Mouse (Mus musculus) heart, postnatal 0 days (tissue): ENCODE results near the gene Zfp820. TPM values are rescaled to one million over a fixed set of nuclear protein-coding genes. Genes with fewer than 3 reads are reported as not detected.
"Not testable (repeated sequence)": the region's sequence is repeated elsewhere in the genome, so short reads cannot be mapped to it uniquely, and the experiment has no call there.

ENCODE experiments used
- ATAC-seq: fragments of 200-750 bp; cut with Nextera tagmentation; 2 replicates; pipeline ENCODE4 v1.8.0; 2017; ENCODE audit warnings: low read depth, moderate number of reproducible peaks, moderate library complexity; ENCODE audit not compliant: insufficient read depth
- DNase-seq: peaks from one replicate; pipeline ENCODE4 v3.0.0-alpha.2; 2016; ENCODE audit warnings: low spot score
- H3K27ac ChIP-seq: fragments of 300-500 bp; sonication (generic); 2 replicates; pipeline ENCODE4 v1.5.1; 2014; ENCODE audit warnings: low read depth, mild to moderate bottlenecking
- H3K27me3 ChIP-seq: fragments of 300-500 bp; sonication (generic); 2 replicates; pipeline ENCODE4 v1.6.1; 2014; ENCODE audit warnings: low read length, mixed read lengths; ENCODE audit not compliant: control insufficient read depth, insufficient read depth
- H3K36me3 ChIP-seq: fragments of 300-500 bp; sonication (generic); replicated peaks from 2 replicates; pipeline ENCODE4 v1.6.1; 2014; ENCODE audit warnings: low read length, mixed read lengths; ENCODE audit not compliant: control insufficient read depth, insufficient read depth
- H3K4me1 ChIP-seq: fragments of 300-500 bp; sonication (generic); 2 replicates; pipeline ENCODE4 v1.6.1; 2014; ENCODE audit warnings: antibody characterized with exemption; ENCODE audit not compliant: control insufficient read depth, insufficient read depth
- H3K4me2 ChIP-seq: fragments of 300-500 bp; sonication (generic); 2 replicates; pipeline ENCODE4 v1.6.1; 2014; ENCODE audit warnings: low read depth, mild to moderate bottlenecking, low read length, moderate library complexity
- H3K4me3 ChIP-seq: fragments of 300-500 bp; sonication (generic); 2 replicates; pipeline ENCODE4 v1.5.1; 2014; ENCODE audit warnings: low read depth, low read length
- H3K9ac ChIP-seq: fragments of 300-500 bp; sonication (generic); replicated peaks from 2 replicates; pipeline ENCODE4 v1.6.1; 2014; ENCODE audit warnings: low read depth, low read length, mixed read lengths
- H3K9me3 ChIP-seq: fragments of 300-500 bp; sonication (generic); replicated peaks from 2 replicates; pipeline ENCODE4 v1.6.1; 2016; ENCODE audit warnings: low read length; ENCODE audit not compliant: control insufficient read depth
- CTCF ChIP-seq: IDR thresholded peaks from 2 replicates; pipeline ENCODE4 v1.5.1; 2016; ENCODE audit warnings: antibody characterized with exemption, control low read depth, low read depth
- EP300 ChIP-seq: IDR thresholded peaks from 2 replicates; pipeline ENCODE4 v1.6.1; 2016; ENCODE audit warnings: antibody characterized with exemption, low read depth
- WGBS: fragments of 180-500 bp; shearing (Covaris S2); extraction: QIAGEN DNeasy Blood & Tissue Kit; methylation state at CpG from one replicate; pipeline ENCODE4 v1.1.7; 2014; 5-methylcytosine and 5-hydroxymethylcytosine counted together
- polyA plus RNA-seq: library from polyadenylated mRNA; unstranded; fragments of >200 nt; fragmentation: Nextera tagmentation; extraction: Ambion mirVana; gene quantifications from 2 replicates; pipeline ENCODE4 v1.2.1, GENCODE M21; 2015
- total RNA-seq: library from RNA; depleted of rRNA; stranded (reverse); fragments of >200 nt; gene quantifications from 2 replicates; pipeline ENCODE4 v1.2.3, GENCODE M21; 2014; ENCODE audit warnings: low replicate concordance; rRNA removed

The Zfp820 gene
- total RNA-seq = 0.39 and 0.69 TPM in 2 replicates
- 2.9 and 3.3 TPM in 2 replicates for polyA plus RNA-seq

DNA sequence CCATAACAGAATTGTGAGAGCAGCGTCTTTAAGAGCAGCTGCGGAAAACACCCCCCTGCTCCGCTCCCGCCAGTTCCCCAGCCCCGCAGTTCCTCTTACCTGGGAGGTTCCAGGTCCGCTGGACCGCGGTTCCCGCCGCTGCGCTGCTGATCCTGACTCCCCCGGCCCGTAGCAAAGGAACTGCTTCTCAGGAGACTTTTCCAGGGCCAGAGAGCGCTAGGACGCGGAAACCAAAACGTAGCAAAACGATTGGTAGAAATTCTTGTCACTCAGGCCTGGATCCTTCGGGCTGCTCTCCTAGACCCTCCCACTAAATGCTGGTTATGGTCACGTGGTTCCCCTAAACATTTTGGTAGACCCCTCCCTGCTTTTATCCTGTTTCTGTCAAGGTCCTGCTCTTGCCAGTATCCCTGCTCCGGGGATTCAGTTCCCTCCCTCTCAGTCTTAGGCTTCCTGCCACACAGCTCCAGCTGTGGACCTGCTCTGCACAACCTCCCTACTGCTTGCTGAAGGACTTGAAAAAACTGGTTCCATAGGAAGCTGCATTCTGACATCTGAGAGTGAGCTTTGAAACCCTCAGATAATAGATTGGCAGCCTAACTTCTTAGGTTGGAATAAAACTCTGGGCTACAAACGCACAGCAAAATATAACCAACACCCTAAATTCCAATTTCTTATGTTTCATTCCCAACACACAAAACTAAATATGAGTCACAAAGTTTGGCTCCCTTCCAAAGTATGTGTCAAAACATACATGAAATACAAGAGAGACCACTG lies at the start of gene Zfp820:
Zfp820 (minus strand) TSS at position 228 of the 777 bp plus-strand sequence.
- 3% methylated on average over 22 of the region's 22 CpGs for WGBS
- peak; percentile 96 for ATAC-seq
- peak; percentile 82 for DNase-seq

DNA sequence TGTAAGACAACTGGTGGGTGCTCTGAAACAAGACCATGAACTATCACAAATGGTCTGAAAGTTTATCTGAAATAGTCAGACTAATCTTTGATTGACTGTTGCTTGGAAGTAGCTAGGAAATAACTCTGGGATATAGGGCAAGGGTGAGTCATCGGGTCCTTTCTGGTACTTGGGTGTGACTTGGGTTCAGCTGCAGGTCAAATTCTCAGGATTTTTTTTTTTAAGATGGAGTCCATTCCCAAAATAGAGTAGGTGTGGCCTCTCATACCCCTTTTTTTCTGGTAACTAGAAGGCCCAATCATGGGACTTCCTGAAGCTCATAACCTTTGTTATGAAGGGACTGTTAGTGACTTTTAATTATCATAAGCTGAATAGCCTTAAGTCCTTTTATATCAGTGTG lies 25.7 kb upstream of the Zfp820 start:
- no peak for ATAC-seq
- Histone ChIP-seq H3K9ac (no peak overlapping the region), H3K27ac (no peak overlapping the region), H3K36me3 (no peaks in the 10 kb centered on the region), H3K4me2 (no peak overlapping the region), H3K27me3 (no peaks in the 10 kb centered on the region), H3K9me3 (peaks cover 2% of the 10 kb centered on the region; the same call in 1 of the 2 replicates), H3K4me1 (no peaks in the 10 kb centered on the region), H3K4me3 (no peak overlapping the region)
- TF ChIP-seq EP300 (no peak), CTCF (no peak)
- no peak for DNase-seq
- 40% methylated on average over 1 of the region's 1 CpGs for WGBS

More for the DNA sequence above, at the start of gene Zfp820:
- peak within 1 kb of the TSS; percentile 68 for H3K4me3 ChIP-seq
- peaks cover 7% of the 10 kb centered on the region; the same call in 1 of the 2 replicates for H3K4me1 ChIP-seq
- no peaks in the 10 kb centered on the region for H3K9me3 ChIP-seq
- peak within 1 kb of the TSS; percentile 58 for H3K27ac ChIP-seq
- H3K9ac ChIP-seq = peak within 1 kb of the TSS; percentile 65
- H3K36me3 ChIP-seq = no peaks in the 10 kb centered on the region
- H3K27me3 ChIP-seq = no peaks in the 10 kb centered on the region
- peak within 1 kb of the TSS; percentile 59 for H3K4me2 ChIP-seq
- TF ChIP-seq EP300 = no peak
- TF ChIP-seq CTCF = no peak

DNA sequence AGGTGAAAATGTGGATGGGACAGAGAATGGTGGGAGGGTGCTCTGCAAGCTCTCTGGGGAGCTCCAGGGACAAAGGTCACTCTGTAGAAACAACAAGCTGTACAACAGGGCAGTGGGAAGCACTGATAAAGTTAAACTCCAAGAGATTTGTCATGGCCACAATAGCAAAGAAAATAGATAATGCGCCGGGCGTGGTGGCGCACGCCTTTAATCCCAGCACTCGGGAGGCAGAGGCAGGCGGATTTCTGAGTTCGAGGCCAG lies 680 bp upstream of the Zfp820 start:
- not testable (repeated sequence) for DNase-seq, ATAC-seq, H3K27me3 ChIP-seq, H3K4me2 ChIP-seq, H3K36me3 ChIP-seq, H3K4me1 ChIP-seq, H3K9ac ChIP-seq, H3K4me3 ChIP-seq, H3K9me3 ChIP-seq
- H3K27ac ChIP-seq = 0 out of 2 replicates have a peak overlapping the region, but pooled peaks have one; percentile 28
- 73% methylated on average over 8 of the region's 8 CpGs for WGBS

DNA sequence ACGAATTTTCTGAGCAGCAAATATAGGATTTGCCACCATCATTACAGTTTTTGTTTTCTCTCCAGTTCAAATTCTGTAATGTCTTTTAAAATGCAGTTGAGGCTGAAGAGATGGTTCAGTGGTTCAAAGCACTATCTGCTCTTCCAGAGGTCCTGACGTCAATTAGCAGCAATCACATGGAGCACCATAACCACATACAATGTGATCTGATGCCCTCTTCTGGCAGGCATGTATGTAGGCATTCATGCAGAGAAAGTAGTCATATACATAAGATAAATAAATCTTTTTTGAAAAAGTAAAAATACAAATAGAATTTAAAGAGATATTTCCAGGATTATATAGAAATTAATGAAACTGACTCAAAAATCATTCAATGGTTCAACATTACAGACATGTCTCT lies 7.1 kb downstream of the Zfp820 start:
- H3K9me3 ChIP-seq = no peaks in the 10 kb centered on the region
- no peaks in the 10 kb centered on the region for H3K36me3 ChIP-seq
- no peak overlapping the region for H3K4me2 ChIP-seq
- DNase-seq (no peak), ATAC-seq (no peak)
- H3K4me1 ChIP-seq = no peaks in the 10 kb centered on the region
- H3K9ac ChIP-seq = no peak overlapping the region
- H3K4me3 ChIP-seq = no peak overlapping the region
- 0 out of 2 replicates have a peak, but pooled peaks have one; percentile 12 for TF ChIP-seq CTCF
- no peak for TF ChIP-seq EP300
- H3K27ac ChIP-seq = no peak overlapping the region
- no peaks in the 10 kb centered on the region for H3K27me3 ChIP-seq
- 49% methylated on average over 2 of the region's 2 CpGs for WGBS

DNA sequence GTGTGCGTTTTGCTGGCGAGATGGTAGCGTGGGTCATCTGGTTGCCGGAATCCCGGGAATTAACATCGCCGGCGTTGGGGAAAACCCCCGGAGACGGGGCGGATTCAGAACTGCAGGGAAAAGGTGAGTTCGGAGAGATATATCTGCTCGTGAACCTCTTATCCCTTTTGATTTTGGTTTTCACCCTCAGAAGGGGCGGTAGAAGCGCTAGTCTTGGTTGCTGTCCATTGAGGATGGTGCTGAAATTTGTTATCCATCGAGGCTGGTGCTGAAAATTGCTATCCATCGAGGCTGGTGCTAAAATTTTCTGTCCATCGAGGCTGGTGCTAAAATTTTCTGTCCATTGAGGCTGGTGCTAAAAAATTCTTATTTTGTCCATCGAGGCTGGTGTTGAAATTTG lies 44.2 kb downstream of the Zfp820 start:
- not testable (repeated sequence) for H3K27me3 ChIP-seq, H3K9ac ChIP-seq, ATAC-seq, H3K4me2 ChIP-seq, H3K27ac ChIP-seq, H3K9me3 ChIP-seq, H3K4me3 ChIP-seq, H3K36me3 ChIP-seq, H3K4me1 ChIP-seq, DNase-seq
- WGBS = 38% methylated on average over 19 of the region's 19 CpGs

- WGBS = 59% methylated on average over 4 of the region's 4 CpGs
- Histone ChIP-seq H3K4me2 (no peak overlapping the region), H3K9me3 (no peaks in the 10 kb centered on the region; the same call in none of the 2 replicates), H3K4me1 (no peaks in the 10 kb centered on the region), H3K4me3 (no peak overlapping the region), H3K9ac (no peak overlapping the region), H3K36me3 (no peaks in the 10 kb centered on the region), H3K27me3 (no peaks in the 10 kb centered on the region), H3K27ac (no peak overlapping the region)
- DNase-seq = no peak
- no peak for TF ChIP-seq CTCF
- no peak for TF ChIP-seq EP300
- ATAC-seq = no peak
Measured at GRCm38 (mm10) chr17:21792256-21792655, 53.3 kb downstream of the Zfp820 start.
